Mouse (Mus musculus) large intestine, adult 2 months (tissue): ENCODE data around the gene Olfr1095. TPM values are rescaled to one million over a fixed set of nuclear protein-coding genes. Genes with fewer than 3 reads are reported as not detected.

Experiments used
- DNase-seq: peaks from one replicate; pipeline ENCODE4 v3.0.0-alpha.2; 2012; ENCODE audit warnings: low read depth, low spot score
- WGBS: fragments of 180-500 bp; shearing (Covaris S2); methylation state at CpG from one replicate; pipeline ENCODE4 v1.1.7; 2018; 5-methylcytosine and 5-hydroxymethylcytosine counted together
- polyA plus RNA-seq: library from polyadenylated mRNA; depleted of rRNA; stranded (reverse); fragments of >200 nt; gene quantifications from 2 replicates; pipeline ENCODE4 v1.2.3, GENCODE M21; 2012; rRNA removed

The Olfr1095 gene
- polyA plus RNA-seq: not detected in 2 replicates

- DNase-seq: no peak
- 83% methylated on average over 3 of the region's 3 CpGs for WGBS
Measured at GRCm38 (mm10) chr2:86851596-86851995, at the start of gene Olfr1095. TSS of gene Olfr1095 (minus strand) at chr2:86851696.

GRCm38 (mm10) chr2:86892116-86892515 lies 40.6 kb upstream of the Olfr1095 start, which contains the start of gene Olfr1097:
TSS of gene Olfr1097 (minus strand) at chr2:86892216.
- DNase-seq: no peak
- WGBS: 85% methylated on average over 1 of the region's 1 CpGs

- DNase-seq: no peak
- 36% methylated on average over 1 of the region's 1 CpGs for WGBS
Measured at GRCm38 (mm10) chr2:86874702-86875101, 23.2 kb upstream of the Olfr1095 start, which contains the start of gene Gm13723. TSS of gene Gm13723 (minus strand) at chr2:86874802.

GRCm38 (mm10) chr2:86824363-86824762 lies 27.1 kb downstream of the Olfr1095 start, which contains the start of gene Olfr1094:
TSS of gene Olfr1094 (plus strand) at chr2:86824663.
- DNase-seq: no peak

GRCm38 (mm10) chr2:86809918-86810317 lies 41.6 kb downstream of the Olfr1095 start, which contains the start of gene Olfr141:
TSS of gene Olfr141 (minus strand) at chr2:86810018.
- DNase-seq: no peak

Other genes starting within 250 kb of the Olfr1095 start
- gene Olfr1084, start 212.0 kb downstream of the Olfr1095 start, polyA plus RNA-seq: not detected in 2 replicates
- gene Olfr1085, start 189.7 kb downstream of the Olfr1095 start, polyA plus RNA-seq: not detected in 2 replicates
- gene Olfr1086, start 171.6 kb downstream of the Olfr1095 start, polyA plus RNA-seq: not detected in 2 replicates
- not detected in 2 replicates for gene Olfr1087, start 153.3 kb downstream of the Olfr1095 start, polyA plus RNA-seq
- gene Olfr1089, start 118.0 kb downstream of the Olfr1095 start, polyA plus RNA-seq: not detected in 2 replicates
- gene Olfr1090, start 92.7 kb downstream of the Olfr1095 start, polyA plus RNA-seq: not detected in 2 replicates
- not detected in 2 replicates for gene Olfr1093, start 69.2 kb downstream of the Olfr1095 start, polyA plus RNA-seq
- not detected in 2 replicates for gene Olfr141, start 41.7 kb downstream of the Olfr1095 start, polyA plus RNA-seq
- gene Olfr1094, start 27.0 kb downstream of the Olfr1095 start, polyA plus RNA-seq: not detected in 2 replicates
- gene Gm13723, start 23.1 kb upstream of the Olfr1095 start, polyA plus RNA-seq: not detected in 2 replicates
- gene Olfr1097, start 40.5 kb upstream of the Olfr1095 start, polyA plus RNA-seq: not detected in 2 replicates
- gene Olfr1098, start 72.8 kb upstream of the Olfr1095 start, polyA plus RNA-seq: not detected in 2 replicates
- gene Olfr1099, start 109.0 kb upstream of the Olfr1095 start, polyA plus RNA-seq: not detected in 2 replicates
- gene Olfr1100, start 128.3 kb upstream of the Olfr1095 start, polyA plus RNA-seq: not detected in 2 replicates
- not detected in 2 replicates for gene Olfr1101, start 139.5 kb upstream of the Olfr1095 start, polyA plus RNA-seq
- not detected in 2 replicates for gene Olfr1102, start 146.7 kb upstream of the Olfr1095 start, polyA plus RNA-seq
- gene Olfr1104, start 175.4 kb upstream of the Olfr1095 start, polyA plus RNA-seq: not detected in 2 replicates
- not detected in 2 replicates for gene Olfr1105, start 184.8 kb upstream of the Olfr1095 start, polyA plus RNA-seq
- not detected in 2 replicates for gene Olfr1106, start 200.6 kb upstream of the Olfr1095 start, polyA plus RNA-seq
- gene Olfr1107, start 224.1 kb upstream of the Olfr1095 start, polyA plus RNA-seq: not detected in 2 replicates
- not detected in 2 replicates for gene Olfr1109, start 244.3 kb upstream of the Olfr1095 start, polyA plus RNA-seq